Mouse (Mus musculus) thymus, adult 2 months (tissue): ENCODE measurements around the gene Wdr18.

Experiments
- CTCF ChIP-seq: fragments of 200-500 bp; IDR thresholded peaks from 2 replicates; pipeline ENCODE4 v1.5.1; 2012; ENCODE audit warnings: mild to moderate bottlenecking, control low read depth, low read length, moderate library complexity, borderline replicate concordance; ENCODE audit not compliant: control insufficient read depth, poor library complexity, insufficient read depth; ENCODE audit errors: extremely low read depth
- POLR2A ChIP-seq: fragments of 200-500 bp; IDR thresholded peaks from 2 replicates; pipeline ENCODE4 v1.6.1; 2012; ENCODE audit warnings: mild to moderate bottlenecking, low read length, control low read depth, moderate library complexity; ENCODE audit not compliant: control insufficient read depth, poor library complexity, insufficient read depth; ENCODE audit errors: extremely low read depth

DNA sequence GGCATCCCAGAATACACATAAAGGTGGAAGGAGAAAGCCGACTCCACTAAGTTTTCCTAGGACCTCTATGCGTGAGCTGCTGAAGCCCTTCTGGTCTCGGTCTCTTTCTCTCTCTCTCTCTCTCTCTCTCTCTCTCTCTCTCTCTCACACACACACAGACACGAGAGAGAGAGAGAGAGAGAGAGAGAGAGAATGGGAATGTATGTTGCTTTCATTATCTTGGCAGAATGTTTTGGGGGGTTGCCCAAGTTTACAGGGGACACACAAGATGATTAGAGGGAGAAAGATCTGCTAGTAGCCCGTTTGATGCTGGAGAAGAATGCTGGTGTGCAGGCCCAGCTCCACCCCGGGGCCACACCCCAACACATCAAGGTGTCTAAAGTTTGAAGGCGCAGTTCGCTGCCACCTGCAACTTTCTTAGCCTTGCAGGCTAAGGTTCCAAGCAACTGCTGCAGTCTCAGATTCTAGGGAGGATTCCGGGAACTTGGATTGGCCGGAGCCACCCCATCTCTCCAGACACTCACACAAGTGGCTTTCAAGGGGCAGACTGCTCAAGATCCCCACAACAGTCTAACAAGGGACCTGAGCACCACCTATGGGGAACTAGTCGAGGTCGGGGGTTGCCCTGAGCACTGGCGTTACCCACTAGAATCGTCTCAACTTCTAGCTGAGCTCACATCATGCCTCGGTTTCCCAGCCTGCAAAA, 34.0 kb upstream of the Wdr18 start:
- no peak for TF ChIP-seq CTCF
- TF ChIP-seq POLR2A, result no peak
